Mouse (Mus musculus): Measurements from ENCODE around the gene Col5a3.

The Col5a3 gene

DNA sequence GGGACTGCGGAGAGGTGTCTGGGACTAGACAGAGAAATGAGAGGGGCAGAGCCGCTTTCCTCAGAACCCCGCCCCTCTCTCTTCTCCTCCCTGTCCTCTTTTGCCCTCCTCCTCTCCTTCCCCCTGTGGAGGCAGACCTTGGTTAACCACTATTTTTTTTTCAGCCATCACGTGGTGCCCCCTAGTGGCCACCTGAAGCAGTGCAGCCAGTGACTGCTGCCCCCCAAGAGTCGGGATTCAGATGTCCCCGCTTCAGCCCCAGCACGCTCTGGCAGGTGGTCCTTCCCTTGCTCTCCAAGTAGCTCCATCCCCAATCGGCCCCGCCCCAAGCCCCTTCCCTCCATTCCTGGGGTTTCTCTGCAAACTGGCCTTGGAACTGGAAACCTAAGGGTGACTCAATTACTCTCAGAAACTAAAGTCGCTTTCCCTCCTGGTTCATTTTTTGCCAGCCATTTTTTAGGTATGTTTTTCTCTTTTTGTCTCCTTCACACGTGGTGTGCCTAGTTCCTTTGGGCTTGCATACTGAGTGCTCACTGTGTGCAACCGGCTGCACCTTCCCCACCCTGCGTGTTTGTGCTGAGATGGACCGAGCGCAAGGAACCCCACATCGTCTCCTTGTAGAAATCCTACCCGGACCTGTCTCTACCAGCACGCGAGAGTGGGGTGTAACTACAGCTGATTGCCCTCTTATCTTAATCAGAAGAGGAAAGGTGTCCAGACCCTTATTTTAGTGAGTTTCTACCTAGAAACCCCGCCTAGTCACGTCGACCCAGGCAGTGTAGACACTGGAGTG lies 70.7 kb downstream of the Col5a3 start:
- TF ChIP-seq GATA4 (IDR thresholded peaks at IDR 0.05; ENCODE audit: insufficient replicate concordance, low read length), result no peak

DNA sequence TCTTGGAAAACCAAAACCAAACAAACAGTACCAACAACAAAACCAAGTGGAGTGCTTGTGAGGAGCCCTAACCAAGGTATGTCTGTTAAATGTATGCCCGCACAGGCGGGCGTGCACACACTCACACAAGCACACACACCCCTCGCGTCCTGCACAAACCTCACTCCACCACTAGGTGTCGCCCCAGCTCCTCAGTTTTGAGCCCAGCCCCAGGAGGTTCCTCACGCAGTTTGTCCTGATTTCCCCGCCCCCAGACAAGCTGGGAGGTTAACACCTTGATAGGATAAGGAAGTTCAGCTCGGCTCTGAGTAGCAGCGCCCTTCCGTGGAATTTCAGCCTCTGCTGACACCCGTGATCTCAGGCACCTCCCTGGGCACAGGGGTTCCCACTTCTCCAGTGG lies 74.5 kb downstream of the Col5a3 start:
- TF ChIP-seq GATA4 (IDR thresholded peaks at IDR 0.05; ENCODE audit: insufficient replicate concordance, low read length), result no peak

DNA sequence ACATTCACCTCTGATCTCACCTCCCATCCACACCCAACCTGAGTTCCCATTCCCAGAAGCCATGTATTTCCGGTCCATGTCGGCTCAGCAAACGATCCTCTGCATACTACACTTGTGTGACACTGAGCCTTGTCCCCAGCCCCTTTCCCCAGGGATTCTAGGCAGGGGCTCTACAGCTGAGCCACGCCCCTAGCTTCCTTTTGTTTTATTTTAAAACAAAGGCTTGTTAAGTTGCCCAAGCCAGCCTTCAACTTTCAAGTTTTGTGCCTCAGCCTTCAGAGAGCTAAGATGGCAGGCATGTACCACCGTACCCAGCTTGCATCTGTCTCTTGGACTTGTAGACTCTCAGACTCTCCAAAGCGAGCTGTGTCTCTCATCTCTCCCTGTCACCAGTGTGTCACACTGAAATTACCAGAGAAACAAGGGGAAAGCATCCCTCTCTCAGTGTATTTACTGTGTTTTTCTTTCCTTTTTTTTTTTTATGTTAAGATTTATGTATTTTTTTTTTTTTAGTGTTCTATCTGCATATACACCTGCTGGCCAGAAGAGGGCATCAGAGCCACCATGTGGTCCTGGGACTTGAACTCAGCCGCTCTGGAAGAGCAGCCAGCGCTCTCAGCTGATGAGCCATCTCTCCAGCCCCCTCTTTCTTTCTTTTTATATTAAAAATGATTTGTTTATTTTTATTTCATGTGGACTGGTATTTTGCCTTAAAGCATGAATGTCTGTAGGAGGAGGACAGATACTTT lies 76.4 kb downstream of the Col5a3 start:
- no peak for TF ChIP-seq GATA4 (IDR thresholded peaks at IDR 0.05; ENCODE audit: insufficient replicate concordance, low read length)

DNA sequence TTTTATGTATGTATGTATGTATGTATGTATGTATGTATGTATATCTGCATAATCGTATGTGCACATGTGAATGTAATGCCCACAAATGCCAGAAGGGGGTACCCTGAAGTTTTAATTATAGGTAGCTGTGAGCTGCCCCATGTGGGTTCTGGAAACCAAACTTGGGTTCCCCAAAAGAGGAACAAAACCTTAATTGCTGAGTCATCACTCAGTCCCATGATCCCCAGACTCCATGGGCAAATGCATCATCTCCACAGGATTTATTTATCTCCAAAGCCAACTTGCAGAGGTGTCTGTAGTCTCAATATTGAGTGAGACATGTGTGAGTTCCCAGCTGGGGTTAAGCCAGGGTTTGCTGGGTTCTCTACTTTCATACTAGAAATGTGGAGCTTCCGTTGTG lies 77.6 kb downstream of the Col5a3 start:
- no peak for TF ChIP-seq GATA4 (IDR thresholded peaks at IDR 0.05; ENCODE audit: insufficient replicate concordance, low read length)

DNA sequence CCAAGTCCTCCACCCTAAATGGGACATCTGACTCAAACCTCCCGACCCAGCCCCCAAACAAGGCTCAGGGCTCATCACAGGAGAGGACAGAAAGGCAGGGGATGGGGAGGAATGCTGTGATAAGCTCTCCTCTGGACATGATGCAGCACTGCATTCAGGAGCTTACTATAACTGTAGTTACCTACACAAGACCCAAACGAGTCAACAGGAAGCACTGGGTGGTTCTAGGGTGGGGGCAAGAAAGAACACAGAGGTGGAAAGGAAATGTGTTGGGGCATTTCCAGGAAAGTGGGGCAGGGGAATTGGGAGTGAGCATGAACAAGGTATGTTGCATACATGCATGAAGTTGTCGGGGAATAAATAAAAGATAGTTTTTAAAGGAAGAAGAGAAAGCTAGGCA lies 80.2 kb downstream of the Col5a3 start:
- no peak for TF ChIP-seq GATA4 (IDR thresholded peaks at IDR 0.05; ENCODE audit: insufficient replicate concordance, low read length)

DNA sequence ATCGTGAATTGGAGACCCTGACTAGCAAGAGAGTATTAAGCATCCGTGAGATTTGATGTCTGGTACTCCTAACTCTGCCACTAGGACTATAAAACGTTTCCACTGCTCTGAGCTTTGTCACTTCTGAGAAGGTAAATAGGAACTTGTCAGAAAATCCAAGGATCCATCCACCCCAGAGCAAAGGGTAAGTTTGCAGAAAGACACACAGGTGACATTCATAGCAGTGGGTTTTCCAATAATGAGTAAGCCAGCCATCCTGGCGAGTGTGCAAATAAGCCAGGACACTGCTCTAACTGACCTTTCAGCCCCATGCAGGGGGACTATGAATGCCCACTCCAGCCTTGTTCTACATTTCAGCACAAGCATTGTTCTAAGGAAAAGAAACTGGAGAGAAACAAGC lies 83.1 kb downstream of the Col5a3 start:
- TF ChIP-seq GATA4 (IDR thresholded peaks at IDR 0.05; ENCODE audit: insufficient replicate concordance, low read length), result no peak

DNA sequence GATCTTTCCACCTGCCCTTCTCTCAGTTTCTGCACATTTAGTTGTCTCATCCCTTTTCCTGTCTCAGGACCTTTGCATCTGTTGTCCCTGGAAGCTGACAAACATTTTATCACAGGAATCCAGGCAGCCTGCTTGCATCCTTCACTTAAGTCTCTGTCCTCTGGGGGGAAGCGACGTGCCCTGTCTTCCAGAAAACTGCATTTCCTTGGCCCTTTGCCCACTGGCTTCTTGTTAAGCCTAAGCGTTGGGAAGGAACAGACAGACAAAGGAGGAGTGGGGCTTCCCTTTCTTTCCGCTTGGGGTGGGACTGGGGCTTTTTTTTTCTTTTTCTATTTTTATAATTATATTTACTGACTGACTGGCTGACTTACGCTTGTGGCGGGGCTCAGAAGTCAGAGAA lies 85.4 kb downstream of the Col5a3 start:
- no peak for TF ChIP-seq GATA4 (IDR thresholded peaks at IDR 0.05; ENCODE audit: insufficient replicate concordance, low read length)

DNA sequence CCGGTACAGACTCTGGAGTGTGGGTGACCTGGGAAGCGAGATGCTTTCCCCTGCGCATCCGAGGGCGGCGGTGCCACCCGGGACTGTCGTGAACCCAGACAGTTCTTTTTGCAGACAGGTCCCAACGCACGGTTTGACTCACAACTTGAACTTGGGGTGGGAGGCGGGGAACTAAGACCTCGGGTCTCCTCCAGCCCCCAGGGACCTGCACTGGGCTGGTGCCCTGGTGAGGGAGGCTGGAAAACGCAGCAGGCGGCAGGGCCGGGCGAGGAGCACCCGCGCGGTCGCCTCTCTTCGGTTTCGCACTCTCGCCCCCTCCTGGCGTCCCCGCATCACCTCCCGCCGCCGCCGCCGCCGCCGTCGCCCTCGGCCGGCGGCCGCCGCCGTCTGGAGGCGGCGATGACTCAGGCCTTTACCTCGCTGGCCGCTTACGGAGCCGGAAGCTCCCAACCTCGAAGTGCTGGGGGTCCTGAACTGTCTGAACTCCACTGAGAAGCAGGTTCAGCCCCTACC lies 87.2 kb downstream of the Col5a3 start:
- TF ChIP-seq GATA4 (IDR thresholded peaks at IDR 0.05; ENCODE audit: insufficient replicate concordance, low read length), result no peak

DNA sequence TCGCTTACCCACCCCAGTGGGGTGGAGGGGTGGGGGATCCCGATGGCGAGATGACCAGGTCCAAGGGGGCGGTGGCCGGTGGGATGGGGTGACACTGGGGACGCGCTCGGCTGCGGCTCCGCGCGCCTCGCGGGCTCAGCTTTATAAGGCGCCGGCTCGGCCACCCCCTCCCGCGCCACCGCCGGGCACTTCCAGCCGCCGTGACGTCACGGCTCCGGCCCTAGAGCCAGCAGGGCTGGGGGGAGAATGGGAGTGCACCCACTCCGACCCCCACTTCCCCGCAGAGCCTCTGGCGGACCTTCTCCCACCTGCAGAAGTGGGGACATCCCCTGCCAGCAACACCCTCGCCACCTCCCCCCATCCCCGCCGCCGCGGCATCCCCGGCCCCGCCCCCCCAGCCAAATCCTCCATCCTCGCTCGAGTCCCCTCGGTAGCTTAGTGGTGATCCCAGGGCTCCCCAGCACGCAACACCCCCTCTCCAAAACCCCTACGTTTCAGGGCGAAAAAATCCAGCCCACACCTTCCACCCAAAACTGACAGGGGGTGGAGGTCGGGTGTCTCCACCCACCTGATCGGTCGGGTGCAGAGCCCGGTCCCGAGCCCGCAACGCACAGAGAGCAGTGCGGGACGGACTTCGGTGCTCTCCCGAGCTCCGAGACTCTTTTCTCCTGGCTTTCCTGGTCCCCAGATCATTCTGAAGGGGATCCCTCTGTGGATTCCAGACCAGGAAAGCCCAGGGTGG lies 87.8 kb downstream of the Col5a3 start:
- no peak for TF ChIP-seq GATA4 (IDR thresholded peaks at IDR 0.05; ENCODE audit: insufficient replicate concordance, low read length)

DNA sequence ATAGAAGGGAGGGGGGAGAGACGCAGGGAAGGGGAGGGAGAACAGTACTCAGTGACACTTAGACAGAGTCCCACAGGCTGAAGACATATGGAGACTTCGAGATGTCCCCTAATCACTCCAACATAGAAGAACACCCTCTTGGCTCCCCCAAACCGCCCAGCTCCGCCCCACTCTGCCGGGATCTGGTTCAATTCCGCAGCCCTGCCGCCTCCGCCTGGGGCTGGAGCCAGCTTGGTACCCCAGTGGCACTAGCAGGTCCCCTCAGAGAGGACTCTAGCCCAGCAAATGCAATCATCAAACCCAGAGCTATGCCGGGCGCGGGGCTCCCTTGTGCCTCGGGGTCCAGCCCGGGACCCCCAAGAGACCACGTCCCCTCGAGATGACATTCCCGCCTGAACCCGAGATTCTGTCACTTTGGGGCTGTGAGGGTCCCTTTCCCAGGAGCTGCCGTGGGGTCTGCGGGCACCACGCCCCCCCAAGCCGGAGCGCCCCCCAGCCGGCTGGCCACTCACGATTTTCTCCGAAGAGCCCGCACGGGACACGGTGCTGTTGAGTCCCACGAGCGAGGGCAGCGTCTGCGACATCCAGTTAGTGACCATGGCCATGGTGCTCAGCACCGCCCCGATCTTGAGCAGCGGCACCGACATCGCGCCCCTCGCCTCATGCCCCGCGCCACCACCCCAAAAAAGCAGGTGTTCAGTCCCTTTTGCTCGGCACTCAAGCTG lies 88.6 kb downstream of the Col5a3 start:
- no peak for TF ChIP-seq GATA4 (IDR thresholded peaks at IDR 0.05; ENCODE audit: insufficient replicate concordance, low read length)

DNA sequence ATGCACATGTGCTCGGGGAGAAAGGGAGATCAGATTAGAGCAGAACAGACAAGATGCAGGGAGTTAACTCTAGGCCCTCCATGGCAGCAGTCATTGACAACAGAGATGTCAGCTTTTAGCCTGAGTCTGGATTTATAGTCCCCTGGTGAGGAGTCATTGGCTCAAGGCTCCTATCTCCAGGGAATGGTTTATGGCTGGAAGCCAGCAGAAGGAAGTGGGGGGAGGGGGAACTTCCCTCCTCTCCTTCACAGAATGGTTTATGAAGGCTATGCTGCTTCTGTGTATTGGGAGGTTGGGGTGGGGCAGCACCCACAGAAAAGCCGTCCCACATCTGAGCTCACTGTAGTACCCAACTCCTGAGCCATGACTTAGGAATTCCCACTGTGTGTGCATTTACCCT lies 93.3 kb downstream of the Col5a3 start:
- TF ChIP-seq GATA4 (IDR thresholded peaks at IDR 0.05; ENCODE audit: insufficient replicate concordance, low read length), result no peak

All from liver, adult (tissue).